ENCODE assay signal across 1 mouse cellular context in the genomic region with DNA sequence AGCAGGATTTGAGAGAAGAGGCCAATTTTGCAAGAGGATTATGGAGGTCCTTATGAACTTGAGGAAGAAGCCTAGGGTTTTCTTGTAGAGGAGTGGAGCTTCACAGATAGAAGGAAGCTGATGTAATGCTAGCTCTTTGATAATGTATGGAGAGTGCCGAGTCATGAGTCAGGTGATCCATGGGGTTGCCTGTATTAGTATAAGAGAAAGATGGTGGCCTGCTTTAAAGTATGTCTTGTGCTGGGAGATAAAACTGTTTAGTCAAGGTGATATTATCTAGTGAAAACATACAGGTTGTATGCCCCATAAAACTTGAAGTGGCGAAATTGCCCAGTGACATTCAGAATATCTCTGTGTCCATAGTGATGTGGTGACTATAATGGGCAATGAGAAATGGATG.
TF ChIP-seq lines count a peak whose summit lies in the region.

No protein-coding gene starts in this region.

TF ChIP-seq in ES-E14, 5 proteins besides CTCF, POLR2A, EP300 and RAD21:
- 0 out of 2 replicates have a peak, but pooled peaks have one; percentile 26 for TF ChIP-seq MAFK (IDR thresholded peaks at IDR 0.05; ENCODE audit: insufficient read depth, low read depth, low read length)
- no peak for TF ChIP-seq HCFC1 (IDR thresholded peaks at IDR 0.05; ENCODE audit: borderline replicate concordance, insufficient read depth, low read length)
